Mouse (Mus musculus) hindbrain, embryonic 16.5 days (tissue): Measurements from ENCODE around the gene Tmem255b. TPM values are rescaled to one million over a fixed set of nuclear protein-coding genes. Genes with fewer than 3 reads are reported as not detected.
A peak's percentile ranks its signal among the peaks of the same experiment; 100 is the strongest.

Source experiments
- ATAC-seq: fragments of 200-750 bp; cut with Nextera tagmentation; 2 replicates; pipeline ENCODE4 v1.8.0; 2017; ENCODE audit warnings: moderate TSS enrichment, moderate library complexity
- H3K27ac ChIP-seq: fragments of 300-500 bp; sonication (generic); 2 replicates; pipeline ENCODE4 v1.5.1; 2014; ENCODE audit warnings: low read depth, mild to moderate bottlenecking, control low read depth, low read length, moderate library complexity
- H3K27me3 ChIP-seq: fragments of 300-500 bp; sonication (generic); replicated peaks from 2 replicates; pipeline ENCODE4 v1.6.1; 2014; ENCODE audit warnings: low read length; ENCODE audit not compliant: control insufficient read depth, insufficient read depth
- H3K36me3 ChIP-seq: fragments of 300-500 bp; sonication (generic); 2 replicates; pipeline ENCODE4 v1.6.1; 2014; ENCODE audit warnings: mild to moderate bottlenecking, low read length, moderate library complexity, mixed read lengths; ENCODE audit not compliant: control insufficient read depth, insufficient read depth
- H3K4me1 ChIP-seq: fragments of 300-500 bp; sonication (generic); 2 replicates; pipeline ENCODE4 v1.6.1; 2014; ENCODE audit warnings: low read depth, low read length; ENCODE audit not compliant: control insufficient read depth, insufficient read depth
- H3K4me2 ChIP-seq: fragments of 300-500 bp; sonication (generic); 2 replicates; pipeline ENCODE4 v1.6.1; 2014; ENCODE audit warnings: mild to moderate bottlenecking, low read length, control low read depth, moderate library complexity
- H3K4me3 ChIP-seq: fragments of 300-500 bp; sonication (generic); 2 replicates; pipeline ENCODE4 v1.5.1; 2014; ENCODE audit warnings: mild to moderate bottlenecking, low read length, control low read depth, moderate library complexity
- H3K9ac ChIP-seq: fragments of 300-500 bp; sonication (generic); 2 replicates; pipeline ENCODE4 v1.6.1; 2014; ENCODE audit warnings: low read depth, mild to moderate bottlenecking, control low read depth, low read length, moderate library complexity
- H3K9me3 ChIP-seq: fragments of 300-500 bp; sonication (generic); 2 replicates; pipeline ENCODE4 v1.6.1; 2014; ENCODE audit warnings: mild to moderate bottlenecking, low read length, moderate library complexity; ENCODE audit not compliant: control insufficient read depth
- WGBS: fragments of 180-500 bp; shearing (Covaris S2); extraction: QIAGEN DNeasy Blood & Tissue Kit; methylation state at CpG from one replicate; pipeline ENCODE4 v1.1.7; 2014; 5-methylcytosine and 5-hydroxymethylcytosine counted together
- polyA plus RNA-seq: library from polyadenylated mRNA; unstranded; fragments of >200 nt; fragmentation: Nextera tagmentation; extraction: Ambion mirVana; gene quantifications from 2 replicates; pipeline ENCODE4 v1.2.1, GENCODE M21; 2015

Gene Tmem255b
- polyA plus RNA-seq, 1 experiment from 2014 or later, result 3.1 TPM

GRCm38 (mm10) chr8:13411597-13411996 lies 23.4 kb upstream of the Tmem255b start:
- Histone ChIP-seq H3K4me1 (no peaks in the 10 kb centered on the region), H3K4me3 (no peak overlapping the region), H3K4me2 (no peak overlapping the region), H3K36me3 (no peaks in the 10 kb centered on the region), H3K27ac (no peak overlapping the region), H3K9me3 (no peaks in the 10 kb centered on the region), H3K27me3 (no peaks in the 10 kb centered on the region), H3K9ac (no peak overlapping the region)
- peak; percentile 64; the same call in 1 of the 2 replicates for ATAC-seq
- WGBS, result 32% methylated on average over 6 of the region's 6 CpGs

- no peaks in the 10 kb centered on the region for H3K4me1 ChIP-seq
- H3K9ac ChIP-seq, result no peak overlapping the region
- no peak overlapping the region for H3K4me2 ChIP-seq
- no peak overlapping the region for H3K27ac ChIP-seq
- WGBS, result 63% methylated on average over 13 of the region's 13 CpGs
- ATAC-seq, result no peak
- no peaks in the 10 kb centered on the region for H3K9me3 ChIP-seq
- no peaks in the 10 kb centered on the region for H3K36me3 ChIP-seq
- H3K4me3 ChIP-seq, result no peak overlapping the region
- H3K27me3 ChIP-seq, result no peaks in the 10 kb centered on the region
Observed at GRCm38 (mm10) chr8:13412891-13413558, 22.0 kb upstream of the Tmem255b start.

GRCm38 (mm10) chr8:13413823-13414390 lies 21.1 kb upstream of the Tmem255b start:
- Histone ChIP-seq H3K9me3 (no peaks in the 10 kb centered on the region), H3K4me1 (no peaks in the 10 kb centered on the region), H3K4me2 (no peak overlapping the region), H3K27ac (no peak overlapping the region), H3K27me3 (no peaks in the 10 kb centered on the region), H3K4me3 (no peak overlapping the region), H3K9ac (no peak overlapping the region), H3K36me3 (no peaks in the 10 kb centered on the region)
- WGBS, result 60% methylated on average over 12 of the region's 12 CpGs
- no peak for ATAC-seq

GRCm38 (mm10) chr8:13415879-13416278 lies 19.1 kb upstream of the Tmem255b start:
- ATAC-seq, result no peak
- Histone ChIP-seq H3K27me3 (no peaks in the 10 kb centered on the region), H3K4me1 (no peaks in the 10 kb centered on the region), H3K4me2 (no peak overlapping the region), H3K27ac (no peak overlapping the region), H3K4me3 (no peak overlapping the region), H3K9me3 (no peaks in the 10 kb centered on the region), H3K36me3 (no peaks in the 10 kb centered on the region), H3K9ac (no peak overlapping the region)
- whole genome bisulfite sequencing, result 74% methylated on average over 10 of the region's 10 CpGs

GRCm38 (mm10) chr8:13419111-13419639 lies 15.8 kb upstream of the Tmem255b start:
- Histone ChIP-seq H3K4me1 (no peaks in the 10 kb centered on the region), H3K4me2 (no peak overlapping the region), H3K4me3 (no peak overlapping the region), H3K27me3 (no peaks in the 10 kb centered on the region), H3K9ac (no peak overlapping the region), H3K27ac (no peak overlapping the region), H3K9me3 (no peaks in the 10 kb centered on the region), H3K36me3 (no peaks in the 10 kb centered on the region)
- 71% methylated on average over 2 of the region's 2 CpGs for WGBS
- ATAC-seq, result no peak

- Histone ChIP-seq H3K9me3 (no peaks in the 10 kb centered on the region), H3K4me1 (no peaks in the 10 kb centered on the region), H3K27me3 (no peaks in the 10 kb centered on the region), H3K4me2 (no peak overlapping the region), H3K9ac (no peak overlapping the region), H3K36me3 (no peaks in the 10 kb centered on the region), H3K4me3 (no peak overlapping the region), H3K27ac (no peak overlapping the region)
- 88% methylated on average over 6 of the region's 6 CpGs for WGBS
- ATAC-seq, result no peak
Observed at GRCm38 (mm10) chr8:13420970-13421369, 14.0 kb upstream of the Tmem255b start.

- Histone ChIP-seq H3K4me1 (peaks cover 4% of the 10 kb centered on the region; the same call in 1 of the 2 replicates), H3K9me3 (no peaks in the 10 kb centered on the region), H3K27me3 (no peaks in the 10 kb centered on the region), H3K36me3 (no peaks in the 10 kb centered on the region), H3K9ac (no peak overlapping the region), H3K4me2 (no peak overlapping the region), H3K4me3 (no peak overlapping the region), H3K27ac (no peak overlapping the region)
- no peak for ATAC-seq
- WGBS, result 74% methylated on average over 6 of the region's 6 CpGs
Observed at GRCm38 (mm10) chr8:13427351-13427750, 7.6 kb upstream of the Tmem255b start.

- no peak overlapping the region for H3K4me3 ChIP-seq
- peaks cover 4% of the 10 kb centered on the region; the same call in 1 of the 2 replicates for H3K4me1 ChIP-seq
- no peak overlapping the region for H3K27ac ChIP-seq
- WGBS, result 82% methylated on average over 9 of the region's 9 CpGs
- H3K9me3 ChIP-seq, result no peaks in the 10 kb centered on the region
- no peak overlapping the region for H3K4me2 ChIP-seq
- H3K9ac ChIP-seq, result no peak overlapping the region
- no peaks in the 10 kb centered on the region for H3K27me3 ChIP-seq
- ATAC-seq, result no peak
- H3K36me3 ChIP-seq, result no peaks in the 10 kb centered on the region
Observed at GRCm38 (mm10) chr8:13428156-13428555, 6.8 kb upstream of the Tmem255b start.

GRCm38 (mm10) chr8:13430412-13430811 lies 4.6 kb upstream of the Tmem255b start:
- 64% methylated on average over 7 of the region's 7 CpGs for WGBS
- Histone ChIP-seq H3K27ac (peak overlapping the region; percentile 39; the same call in 1 of the 2 replicates), H3K4me1 (peaks cover 4% of the 10 kb centered on the region; the same call in 1 of the 2 replicates), H3K27me3 (peaks cover 3% of the 10 kb centered on the region; the same call in 1 of the 2 replicates), H3K9me3 (no peaks in the 10 kb centered on the region), H3K4me2 (no peak overlapping the region), H3K36me3 (no peaks in the 10 kb centered on the region), H3K4me3 (no peak overlapping the region), H3K9ac (no peak overlapping the region)
- ATAC-seq, result peak; percentile 58; the same call in 1 of the 2 replicates
